Mouse (Mus musculus): ENCODE data around the gene Alk. TPM values are rescaled to one million over a fixed set of nuclear protein-coding genes. Genes with fewer than 3 reads are reported as not detected.

Gene Alk
- polyA plus RNA-seq, 1 experiment: 0.25 TPM

GRCm38 (mm10) chr17:72356759-72357302 lies 247.6 kb downstream of the Alk start:
- H3K4me3 ChIP-seq (ENCODE audit: insufficient read depth, low read length): no peak overlapping the region
- no peaks in the 10 kb centered on the region for H3K4me1 ChIP-seq (ENCODE audit: control insufficient read depth, insufficient read depth, low read length)
- no peak for TF ChIP-seq POLR2A (IDR thresholded peaks at IDR 0.05; ENCODE audit: low read depth, low read length)
- TF ChIP-seq CTCF (IDR thresholded peaks at IDR 0.05; ENCODE audit: borderline replicate concordance, insufficient read depth, low read length): no peak
- H3K27ac ChIP-seq (ENCODE audit: insufficient read depth, low read length): peak overlapping the region; percentile 6; the same call in 1 of the 2 replicates

- H3K4me1 ChIP-seq (ENCODE audit: control insufficient read depth, insufficient read depth, low read length): no peaks in the 10 kb centered on the region
- H3K4me3 ChIP-seq (ENCODE audit: insufficient read depth, low read length): no peak overlapping the region
- TF ChIP-seq POLR2A (IDR thresholded peaks at IDR 0.05; ENCODE audit: low read depth, low read length): no peak
- TF ChIP-seq CTCF (IDR thresholded peaks at IDR 0.05; ENCODE audit: borderline replicate concordance, insufficient read depth, low read length): no peak
- no peak overlapping the region for H3K27ac ChIP-seq (ENCODE audit: insufficient read depth, low read length)
Measured at GRCm38 (mm10) chr17:72339437-72339836, 265.0 kb downstream of the Alk start.

- TF ChIP-seq CTCF (IDR thresholded peaks at IDR 0.05; ENCODE audit: borderline replicate concordance, insufficient read depth, low read length) (no peak), POLR2A (IDR thresholded peaks at IDR 0.05; ENCODE audit: low read depth, low read length) (no peak)
- Histone ChIP-seq H3K4me3 (ENCODE audit: insufficient read depth, low read length) (no peak overlapping the region), H3K4me1 (ENCODE audit: control insufficient read depth, insufficient read depth, low read length) (no peaks in the 10 kb centered on the region), H3K27ac (ENCODE audit: insufficient read depth, low read length) (no peak overlapping the region)
Measured at GRCm38 (mm10) chr17:72332909-72333308, 271.5 kb downstream of the Alk start.

GRCm38 (mm10) chr17:72325941-72326340 lies 278.5 kb downstream of the Alk start:
- H3K27ac ChIP-seq (ENCODE audit: insufficient read depth, low read length): no peak overlapping the region
- TF ChIP-seq POLR2A (IDR thresholded peaks at IDR 0.05; ENCODE audit: low read depth, low read length): no peak
- no peak overlapping the region for H3K4me3 ChIP-seq (ENCODE audit: insufficient read depth, low read length)
- no peaks in the 10 kb centered on the region for H3K4me1 ChIP-seq (ENCODE audit: control insufficient read depth, insufficient read depth, low read length)

- no peak for TF ChIP-seq CTCF (IDR thresholded peaks at IDR 0.05; ENCODE audit: borderline replicate concordance, insufficient read depth, low read length)
- no peak for TF ChIP-seq POLR2A (IDR thresholded peaks at IDR 0.05; ENCODE audit: low read depth, low read length)
- Histone ChIP-seq H3K4me1 (ENCODE audit: control insufficient read depth, insufficient read depth, low read length) (no peaks in the 10 kb centered on the region), H3K27ac (ENCODE audit: insufficient read depth, low read length) (no peak overlapping the region), H3K4me3 (ENCODE audit: insufficient read depth, low read length) (no peak overlapping the region)
Measured at GRCm38 (mm10) chr17:72319576-72319975, 284.9 kb downstream of the Alk start.

- TF ChIP-seq POLR2A (IDR thresholded peaks at IDR 0.05; ENCODE audit: low read depth, low read length) (no peak), CTCF (IDR thresholded peaks at IDR 0.05; ENCODE audit: borderline replicate concordance, insufficient read depth, low read length) (no peak)
- Histone ChIP-seq H3K4me1 (ENCODE audit: control insufficient read depth, insufficient read depth, low read length) (no peaks in the 10 kb centered on the region), H3K27ac (ENCODE audit: insufficient read depth, low read length) (no peak overlapping the region), H3K4me3 (ENCODE audit: insufficient read depth, low read length) (no peak overlapping the region)
Measured at GRCm38 (mm10) chr17:72299651-72300050, 304.8 kb downstream of the Alk start.

- Histone ChIP-seq H3K4me3 (ENCODE audit: insufficient read depth, low read length) (no peak overlapping the region), H3K4me1 (ENCODE audit: control insufficient read depth, insufficient read depth, low read length) (no peaks in the 10 kb centered on the region), H3K27ac (ENCODE audit: insufficient read depth, low read length) (no peak overlapping the region)
- TF ChIP-seq CTCF (IDR thresholded peaks at IDR 0.05; ENCODE audit: borderline replicate concordance, insufficient read depth, low read length): no peak
Measured at GRCm38 (mm10) chr17:72296349-72296748, 308.1 kb downstream of the Alk start.

GRCm38 (mm10) chr17:72293267-72293580 lies 311.2 kb downstream of the Alk start:
- Histone ChIP-seq H3K4me1 (ENCODE audit: control insufficient read depth, insufficient read depth, low read length) (no peaks in the 10 kb centered on the region), H3K4me3 (ENCODE audit: insufficient read depth, low read length) (no peak overlapping the region), H3K27ac (ENCODE audit: insufficient read depth, low read length) (no peak overlapping the region)
- no peak for TF ChIP-seq CTCF (IDR thresholded peaks at IDR 0.05; ENCODE audit: borderline replicate concordance, insufficient read depth, low read length)

GRCm38 (mm10) chr17:72292444-72293266 lies 311.8 kb downstream of the Alk start:
- no peak overlapping the region for H3K4me3 ChIP-seq (ENCODE audit: insufficient read depth, low read length)
- H3K4me1 ChIP-seq (ENCODE audit: control insufficient read depth, insufficient read depth, low read length): no peaks in the 10 kb centered on the region
- no peak overlapping the region for H3K27ac ChIP-seq (ENCODE audit: insufficient read depth, low read length)
- TF ChIP-seq POLR2A (IDR thresholded peaks at IDR 0.05; ENCODE audit: low read depth, low read length): no peak
- TF ChIP-seq CTCF (IDR thresholded peaks at IDR 0.05; ENCODE audit: borderline replicate concordance, insufficient read depth, low read length): no peak

GRCm38 (mm10) chr17:72285961-72286360 lies 318.5 kb downstream of the Alk start:
- no peaks in the 10 kb centered on the region for H3K4me1 ChIP-seq (ENCODE audit: control insufficient read depth, insufficient read depth, low read length)
- TF ChIP-seq CTCF (IDR thresholded peaks at IDR 0.05; ENCODE audit: borderline replicate concordance, insufficient read depth, low read length): no peak
- no peak for TF ChIP-seq POLR2A (IDR thresholded peaks at IDR 0.05; ENCODE audit: low read depth, low read length)

More at GRCm38 (mm10) chr17:72285961-72286360, 318.5 kb downstream of the Alk start:
- Histone ChIP-seq H3K27ac (ENCODE audit: insufficient read depth, low read length) (no peak overlapping the region), H3K4me3 (ENCODE audit: insufficient read depth, low read length) (no peak overlapping the region)
